Mouse (Mus musculus): ENCODE data around the gene Uchl4. TPM values are rescaled to one million over a fixed set of nuclear protein-coding genes. Genes with fewer than 3 reads are reported as not detected.
A peak's percentile ranks its signal among the peaks of the same experiment; 100 is the strongest.

The Uchl4 gene
- total RNA-seq, 4 experiments from 2014 or later = 2.8 to 3.7 (median 3.2) TPM

- DNase-seq (ENCODE audit: low spot score) = no peak
These were observed 38.8 kb downstream of the Uchl4 start for GRCm38 (mm10) chr9:64273757-64274156.

- no peak for DNase-seq (ENCODE audit: low spot score)
These were observed 39.3 kb downstream of the Uchl4 start for GRCm38 (mm10) chr9:64274291-64274690.

- no peak for DNase-seq (ENCODE audit: low spot score)
These were observed 39.9 kb downstream of the Uchl4 start for GRCm38 (mm10) chr9:64274919-64275318.

GRCm38 (mm10) chr9:64277706-64278105 is 42.7 kb downstream of the Uchl4 start:
- peak; percentile 57 for DNase-seq (ENCODE audit: low spot score)

GRCm38 (mm10) chr9:64278665-64279310 is 43.8 kb downstream of the Uchl4 start:
- no peak for DNase-seq (ENCODE audit: low spot score)

GRCm38 (mm10) chr9:64281105-64281780 is 46.2 kb downstream of the Uchl4 start, which contains the start of gene Tipin:
Gene Tipin, plus strand, starts transcription at chr9:64281581.
- DNase-seq (ENCODE audit: low spot score) = peak; percentile 94

- DNase-seq (ENCODE audit: low spot score) = no peak
These were observed 46.8 kb downstream of the Uchl4 start for GRCm38 (mm10) chr9:64281781-64282178.

- no peak for DNase-seq (ENCODE audit: low spot score)
These were observed 47.5 kb downstream of the Uchl4 start for GRCm38 (mm10) chr9:64282404-64282987.

Small RNA genes within 50 kb of the gene (microRNA-seq; reads per million reads assigned to microRNA genes)
- not detected for gene Gm24106

Other genes with a start within 250 kb of the Uchl4 start
- gene Smad6, start 213.1 kb upstream of the Uchl4 start, total RNA-seq (2022) = 10 to 100 TPM; 10.9 to 16.5 (median 11.9) TPM
- gene Lctl, start 118.1 kb upstream of the Uchl4 start, total RNA-seq (2022) = under 1 TPM in 2 of 4 experiments, not detected in 2; 0.68 to 0.75 TPM
- gene Zwilch, start 62.1 kb upstream of the Uchl4 start, total RNA-seq (2022) = 1 to 10 TPM in 2 of 4 experiments, under 1 TPM in 2; 0.60 to 1.4 (median 1.0) TPM
- 100 to 1,000 TPM; 430 to 483 (median 463) TPM for gene Rpl4, start 61.8 kb upstream of the Uchl4 start, total RNA-seq (2022)
- 10 to 100 TPM; 19.0 to 28.0 (median 23.1) TPM for gene Snapc5, start 55.9 kb upstream of the Uchl4 start, total RNA-seq (2022)
- 10 to 100 TPM; 46.1 to 51.3 (median 48.7) TPM for gene Map2k1, start 18.4 kb downstream of the Uchl4 start, total RNA-seq (2022)
- 10 to 100 TPM in 3 of 4 experiments, 1 to 10 TPM in 1; 9.3 to 12.9 (median 11.0) TPM for gene Tipin, start 46.4 kb downstream of the Uchl4 start, total RNA-seq (2022)
- 10 to 100 TPM; 25.1 to 29.9 (median 27.1) TPM for gene Dis3l, start 106.1 kb downstream of the Uchl4 start, total RNA-seq (2022)
- 1 to 10 TPM in 2 of 4 experiments, under 1 TPM in 2; 0.81 to 1.8 (median 1.0) TPM for gene Megf11, start 150.4 kb downstream of the Uchl4 start, total RNA-seq (2022)